ENCODE assay signal across 18 mouse cellular contexts in the genomic region with DNA sequence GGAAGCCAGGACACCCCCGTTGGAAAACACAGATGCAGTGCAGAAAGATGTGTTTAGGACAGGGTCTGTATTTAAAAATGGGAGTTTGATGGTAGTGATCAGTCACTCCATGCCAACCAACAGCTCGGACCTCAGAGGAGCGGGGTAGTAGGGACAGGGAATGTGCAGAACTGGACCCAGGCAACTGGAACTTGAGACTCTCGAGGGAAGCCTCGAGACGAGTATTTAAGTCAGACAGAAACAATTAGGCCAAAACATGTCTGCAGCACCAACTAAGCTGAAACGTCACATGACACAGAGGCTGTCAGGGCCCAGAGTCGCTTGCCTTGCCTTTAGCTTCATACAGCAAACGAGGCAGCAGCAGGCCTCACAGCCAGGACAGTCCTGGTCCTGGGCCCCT. TPM values are rescaled to one million over a fixed set of nuclear protein-coding genes. Genes with fewer than 3 reads are reported as not detected.
DNase-seq lines count a peak whose midpoint lies in the region; ATAC-seq and TF ChIP-seq lines count a peak whose summit lies in the region.
"Had no signal": no experiment of that assay in that cellular context is flagged by ENCODE, and none has a peak within 500 bp of the region (broad histone marks: within the 10 kb centered on the region; RNA-seq: fewer than 3 reads in every experiment).

No protein-coding gene starts in this region.

- ATAC-seq in heart, embryonic 15.5 days (replicated peaks; ENCODE audit: insufficient number of reproducible peaks, insufficient read depth, low FRiP score, low read depth), result no peak
- ATAC-seq in lung, postnatal 0 days, result no peak
- ATAC-seq in liver, postnatal 0 days, result no peak
- ATAC-seq: forebrain, embryonic 13.5 days; hindbrain, postnatal 0 days; midbrain, embryonic 16.5 days had no signal

- no peak for DNase-seq in gastrocnemius, adult 2 months
- DNase-seq in gastrocnemius, postnatal 36 days, result no peak
- no peak for DNase-seq in heart, adult 11 months
- DNase-seq in lung, postnatal 0 days (ENCODE audit: low spot score), result no peak
- no peak for DNase-seq in lung, postnatal 4 days
- DNase-seq in skeletal muscle tissue, adult 2 months (ENCODE audit: low read depth, low spot score), result peak; percentile 51
- no peak for DNase-seq in liver, postnatal 0 days
- DNase-seq: cerebellum, adult 18-20 months; kidney, adult 18-20 months; kidney, postnatal 25 days; layer of hippocampus, adult 9-11 months; right cerebral cortex, adult 18-20 months; thymus, postnatal 4 days had no signal

- H3K9ac ChIP-seq in heart, embryonic 15.5 days, result no peak overlapping the region
- no peak overlapping the region for H3K9ac ChIP-seq in lung, postnatal 0 days (replicated peaks; ENCODE audit: low read depth)
- no peak overlapping the region for H3K9ac ChIP-seq in liver, postnatal 0 days (replicated peaks)
- H3K9ac ChIP-seq: forebrain, embryonic 13.5 days had no signal

- no peak for TF ChIP-seq CTCF in gastrocnemius, adult 2 months (IDR thresholded peaks at IDR 0.05)
- TF ChIP-seq CTCF in lung, postnatal 0 days (IDR thresholded peaks at IDR 0.05), result no peak
- no peak for TF ChIP-seq CTCF in liver, postnatal 0 days (IDR thresholded peaks at IDR 0.05; ENCODE audit: low read depth)

- H3K9me3 ChIP-seq in heart, embryonic 15.5 days (replicated peaks), result no peaks in the 10 kb centered on the region
- no peaks in the 10 kb centered on the region for H3K9me3 ChIP-seq in lung, postnatal 0 days (ENCODE audit: low read length)
- no peaks in the 10 kb centered on the region for H3K9me3 ChIP-seq in liver, postnatal 0 days (ENCODE audit: low read length)
- H3K9me3 ChIP-seq: forebrain, embryonic 13.5 days had no signal

- intact Hi-C loops in gastrocnemius, adult 2 months (cut with DNase I), result loop anchor here (10.0 kb wide), 1 partner anchor 329 kb away; a partner anchor contains a TSS
- intact Hi-C loops in gastrocnemius, postnatal 36 days (cut with DNase I), result no loop called here

- no peak overlapping the region for H3K4me2 ChIP-seq in heart, embryonic 15.5 days
- no peak overlapping the region for H3K4me2 ChIP-seq in lung, postnatal 0 days (replicated peaks; ENCODE audit: low read depth, low read length)
- no peak overlapping the region for H3K4me2 ChIP-seq in liver, postnatal 0 days (ENCODE audit: low read depth, low read length)
- H3K4me2 ChIP-seq: forebrain, embryonic 13.5 days had no signal

- 44% methylated on average over 9 of the region's 9 CpGs for WGBS in heart, embryonic 15.5 days
- 48% methylated on average over 9 of the region's 9 CpGs for WGBS in lung, postnatal 0 days
- 67% methylated on average over 9 of the region's 9 CpGs for WGBS in liver, postnatal 0 days (ENCODE audit: insufficient replicate concordance)

- peaks cover 38% of the 10 kb centered on the region for H3K4me1 ChIP-seq in heart, embryonic 15.5 days (replicated peaks)
- no peaks in the 10 kb centered on the region for H3K4me1 ChIP-seq in lung, postnatal 0 days (ENCODE audit: insufficient read depth, low read depth, low read length)
- H3K4me1 ChIP-seq in liver, postnatal 0 days (ENCODE audit: insufficient read depth), result peaks cover 22% of the 10 kb centered on the region
- H3K4me1 ChIP-seq: forebrain, embryonic 13.5 days had no signal

- peak overlapping the region; percentile 53 for H3K4me3 ChIP-seq in gastrocnemius, adult 2 months
- H3K4me3 ChIP-seq in heart, embryonic 15.5 days, result no peak overlapping the region
- H3K4me3 ChIP-seq in lung, postnatal 0 days (ENCODE audit: low read depth, low read length), result no peak overlapping the region
- H3K4me3 ChIP-seq in liver, postnatal 0 days (ENCODE audit: low read depth, low read length), result no peak overlapping the region
- H3K4me3 ChIP-seq: forebrain, embryonic 13.5 days had no signal

- H3K27ac ChIP-seq in gastrocnemius, adult 2 months, result peak overlapping the region; percentile 99
- H3K27ac ChIP-seq in heart, embryonic 15.5 days, result peak overlapping the region; percentile 74
- peak overlapping the region; percentile 32; the same call in 1 of the 2 replicates for H3K27ac ChIP-seq in lung, postnatal 0 days (ENCODE audit: low read length)
- no peak overlapping the region for H3K27ac ChIP-seq in liver, postnatal 0 days (ENCODE audit: low read depth)
- H3K27ac ChIP-seq: forebrain, embryonic 13.5 days; hindbrain, postnatal 0 days had no signal

- no peaks in the 10 kb centered on the region for H3K27me3 ChIP-seq in heart, embryonic 15.5 days
- H3K27me3 ChIP-seq in lung, postnatal 0 days (replicated peaks; ENCODE audit: insufficient read depth, low read length), result no peaks in the 10 kb centered on the region
- H3K27me3 ChIP-seq in liver, postnatal 0 days (ENCODE audit: insufficient read depth, low read length), result no peaks in the 10 kb centered on the region
- H3K27me3 ChIP-seq: forebrain, embryonic 13.5 days had no signal

- TF ChIP-seq EP300 in lung, postnatal 0 days (IDR thresholded peaks at IDR 0.05), result no peak
- TF ChIP-seq EP300 in liver, postnatal 0 days (IDR thresholded peaks at IDR 0.05; ENCODE audit: low read depth), result no peak

- peaks cover 46% of the 10 kb centered on the region for H3K36me3 ChIP-seq in heart, embryonic 15.5 days
- H3K36me3 ChIP-seq in lung, postnatal 0 days (ENCODE audit: insufficient read depth, low read length), result peaks cover 10% of the 10 kb centered on the region
- H3K36me3 ChIP-seq in liver, postnatal 0 days (replicated peaks; ENCODE audit: insufficient read depth, low read length), result peaks cover 39% of the 10 kb centered on the region

RNA-seq across cellular contexts. Expression of a gene that starts 3.2 kb away (rescaled TPM):
- total RNA-seq in gastrocnemius, adult 2 months (2021), result over 10,000 TPM; 21,521 to 26,495 TPM
- total RNA-seq in gastrocnemius, postnatal 36 days (2021), result over 10,000 TPM; 23,125 to 24,213 TPM
- polyA plus RNA-seq in heart, embryonic 15.5 days (2015; fragmentation: Nextera tagmentation; extraction: Ambion mirVana), result 0.72 and 1.8 TPM in 2 replicates
- polyA plus RNA-seq in lung, postnatal 0 days (2015; fragmentation: Nextera tagmentation; extraction: Ambion mirVana), result 0.14 and 0.29 TPM in 2 replicates
- 2.2 and 34.1 TPM in 2 replicates for polyA plus RNA-seq in liver, postnatal 0 days (2015; fragmentation: Nextera tagmentation; extraction: Ambion mirVana)
- total RNA-seq: megakaryocyte progenitor cell, adult 5-6 weeks had no signal

RNA-seq across cellular contexts. Expression of a gene that starts 9.1 kb away (rescaled TPM):
- 10 to 100 TPM; 43.0 to 48.1 TPM for total RNA-seq in gastrocnemius, adult 2 months (2021)
- 10 to 100 TPM; 36.8 to 43.4 TPM for total RNA-seq in gastrocnemius, postnatal 36 days (2021)
- 37.1 and 45.2 TPM in 2 replicates for polyA plus RNA-seq in heart, embryonic 15.5 days (2015; fragmentation: Nextera tagmentation; extraction: Ambion mirVana)
- 25.6 and 28.6 TPM in 2 replicates for polyA plus RNA-seq in lung, postnatal 0 days (2015; fragmentation: Nextera tagmentation; extraction: Ambion mirVana)
- 13.5 and 13.7 TPM in 2 replicates for polyA plus RNA-seq in liver, postnatal 0 days (2015; fragmentation: Nextera tagmentation; extraction: Ambion mirVana)

RNA-seq across cellular contexts. Expression of a gene that starts 21.0 kb away (rescaled TPM):
- 100 to 1,000 TPM; 111 to 141 TPM for total RNA-seq in gastrocnemius, adult 2 months (2021)
- 100 to 1,000 TPM; 122 to 145 TPM for total RNA-seq in gastrocnemius, postnatal 36 days (2021)
- polyA plus RNA-seq in heart, embryonic 15.5 days (2015; fragmentation: Nextera tagmentation; extraction: Ambion mirVana), result 170 and 182 TPM in 2 replicates
- 47.3 and 49.7 TPM in 2 replicates for polyA plus RNA-seq in lung, postnatal 0 days (2015; fragmentation: Nextera tagmentation; extraction: Ambion mirVana)
- 57.6 and 57.7 TPM in 2 replicates for polyA plus RNA-seq in liver, postnatal 0 days (2015; fragmentation: Nextera tagmentation; extraction: Ambion mirVana)

RNA-seq across cellular contexts. Expression of a gene that starts 37.1 kb away (rescaled TPM):
- 10 to 100 TPM; 32.8 to 34.0 TPM for total RNA-seq in gastrocnemius, adult 2 months (2021)
- 10 to 100 TPM; 25.8 to 29.9 TPM for total RNA-seq in gastrocnemius, postnatal 36 days (2021)
- 31.0 and 42.0 TPM in 2 replicates for polyA plus RNA-seq in heart, embryonic 15.5 days (2015; fragmentation: Nextera tagmentation; extraction: Ambion mirVana)
- 22.1 and 24.5 TPM in 2 replicates for polyA plus RNA-seq in lung, postnatal 0 days (2015; fragmentation: Nextera tagmentation; extraction: Ambion mirVana)
- polyA plus RNA-seq in liver, postnatal 0 days (2015; fragmentation: Nextera tagmentation; extraction: Ambion mirVana), result 12.0 and 13.6 TPM in 2 replicates

RNA-seq across cellular contexts. Expression of a gene that starts 37.6 kb away (rescaled TPM):
- 10 to 100 TPM; 14.0 to 14.9 TPM for total RNA-seq in gastrocnemius, adult 2 months (2021)
- total RNA-seq in gastrocnemius, postnatal 36 days (2021), result 10 to 100 TPM; 13.8 to 14.0 TPM
- 16.3 and 22.8 TPM in 2 replicates for polyA plus RNA-seq in heart, embryonic 15.5 days (2015; fragmentation: Nextera tagmentation; extraction: Ambion mirVana)
- polyA plus RNA-seq in lung, postnatal 0 days (2015; fragmentation: Nextera tagmentation; extraction: Ambion mirVana), result 27.3 and 28.3 TPM in 2 replicates
- 7.1 and 7.2 TPM in 2 replicates for polyA plus RNA-seq in liver, postnatal 0 days (2015; fragmentation: Nextera tagmentation; extraction: Ambion mirVana)
